Mouse (Mus musculus): Measurements from ENCODE around the gene Foxo1. TPM values are rescaled to one million over a fixed set of nuclear protein-coding genes. Genes with fewer than 3 reads are reported as not detected.

Foxo1 gene
- polyA plus RNA-seq, 1 experiment: not detected

DNA sequence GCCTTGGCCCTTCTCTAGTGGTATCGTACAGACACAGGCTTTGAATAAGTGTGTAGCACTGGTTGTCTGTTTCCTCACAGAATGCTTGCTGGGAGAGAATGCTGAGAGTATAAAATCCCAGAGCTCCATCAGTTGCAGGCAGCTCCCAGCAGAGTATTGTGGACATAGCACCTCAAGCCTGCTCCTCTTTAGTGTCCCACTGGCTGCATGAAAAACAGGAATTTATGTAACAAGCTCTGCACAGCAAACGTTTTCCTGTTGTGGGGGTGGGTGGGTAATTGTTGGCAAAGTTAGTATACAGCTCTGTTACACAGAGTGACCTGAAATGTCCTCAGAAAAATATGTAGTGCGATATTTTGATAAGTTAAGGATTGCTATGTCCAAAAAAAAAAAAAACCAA lies 74.1 kb downstream of the Foxo1 start:
- no peak overlapping the region for H3K27ac ChIP-seq (ENCODE audit: insufficient read depth, low read depth, low read length)
- WGBS: 37% methylated on average over 3 of the region's 3 CpGs
- no peak overlapping the region for H3K4me3 ChIP-seq (ENCODE audit: insufficient read depth, low read depth, low read length)
- peaks cover 13% of the 10 kb centered on the region; the same call in 1 of the 2 replicates for H3K4me1 ChIP-seq (ENCODE audit: control insufficient read depth, insufficient read depth, low read length)
- TF ChIP-seq CTCF (IDR thresholded peaks at IDR 0.05; ENCODE audit: insufficient read depth, low read depth, low read length): no peak
- TF ChIP-seq POLR2A (IDR thresholded peaks at IDR 0.05; ENCODE audit: insufficient read depth, low read depth, low read length): no peak

DNA sequence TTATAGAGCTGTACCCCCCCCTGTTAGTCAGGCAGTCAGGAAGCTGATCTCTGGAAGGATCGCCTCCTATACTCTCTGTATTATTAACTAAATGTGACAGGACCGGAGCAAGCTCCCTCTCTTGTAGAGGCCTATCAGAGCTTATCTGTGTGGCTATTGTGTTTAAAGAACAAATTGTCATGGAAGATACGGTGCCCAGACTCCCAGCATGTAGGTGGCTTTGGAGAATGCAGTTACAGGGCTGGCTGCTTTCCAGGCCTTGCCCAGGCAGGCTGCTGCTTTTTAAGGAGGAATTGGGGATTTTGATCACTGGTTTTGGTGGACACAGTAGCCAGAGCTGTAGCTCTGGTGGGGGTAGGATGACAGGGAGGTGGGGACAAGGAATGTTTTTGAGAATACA lies 74.7 kb downstream of the Foxo1 start:
- WGBS: 24% methylated on average over 3 of the region's 3 CpGs
- TF ChIP-seq POLR2A (IDR thresholded peaks at IDR 0.05; ENCODE audit: insufficient read depth, low read depth, low read length) (no peak), CTCF (IDR thresholded peaks at IDR 0.05; ENCODE audit: insufficient read depth, low read depth, low read length) (no peak)
- no peak overlapping the region for H3K4me3 ChIP-seq (ENCODE audit: insufficient read depth, low read depth, low read length)
- peaks cover 13% of the 10 kb centered on the region; the same call in 1 of the 2 replicates for H3K4me1 ChIP-seq (ENCODE audit: control insufficient read depth, insufficient read depth, low read length)
- no peak overlapping the region for H3K27ac ChIP-seq (ENCODE audit: insufficient read depth, low read depth, low read length)

DNA sequence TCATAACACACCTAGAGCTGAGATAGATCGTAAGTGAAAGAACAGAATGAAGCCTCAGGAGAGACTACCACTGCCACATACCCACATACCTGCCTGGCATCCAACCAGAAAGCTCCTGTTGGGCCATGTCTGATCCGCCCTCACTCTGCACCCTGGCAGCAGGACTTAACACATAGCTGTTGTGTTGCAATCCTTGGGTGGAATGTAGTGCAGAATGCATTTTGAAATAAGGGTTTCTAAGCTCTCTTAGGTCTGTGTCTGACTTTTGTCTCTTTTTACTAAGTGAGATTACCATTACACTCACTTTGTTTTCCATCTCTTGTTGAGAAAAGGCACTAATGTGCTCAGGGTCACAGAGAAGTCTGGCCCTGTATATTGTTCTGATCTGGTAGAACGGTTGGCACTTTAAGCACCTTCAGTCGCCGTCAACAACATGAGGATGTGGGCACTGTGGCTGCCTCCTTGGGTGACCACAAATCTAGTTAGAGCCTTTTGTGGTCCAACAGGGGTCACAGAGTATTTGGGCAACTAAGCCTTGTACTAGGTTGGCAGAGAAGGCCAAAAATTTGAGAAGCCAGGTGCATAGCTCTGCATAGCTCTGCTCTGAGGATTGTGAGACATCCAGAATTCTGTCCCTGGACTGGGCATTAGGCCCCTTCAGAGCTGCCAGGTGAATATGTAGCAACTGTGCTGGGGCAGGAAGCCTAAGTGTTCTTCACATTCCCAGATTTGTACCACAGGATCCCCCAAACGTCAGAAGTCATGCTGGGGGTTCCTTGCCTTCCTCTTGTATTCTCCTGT lies 75.3 kb downstream of the Foxo1 start:
- Histone ChIP-seq H3K4me3 (ENCODE audit: insufficient read depth, low read depth, low read length) (no peak overlapping the region), H3K4me1 (ENCODE audit: control insufficient read depth, insufficient read depth, low read length) (peaks cover 13% of the 10 kb centered on the region; the same call in 1 of the 2 replicates), H3K27ac (ENCODE audit: insufficient read depth, low read depth, low read length) (no peak overlapping the region)
- no peak for TF ChIP-seq POLR2A (IDR thresholded peaks at IDR 0.05; ENCODE audit: insufficient read depth, low read depth, low read length)
- TF ChIP-seq CTCF (IDR thresholded peaks at IDR 0.05; ENCODE audit: insufficient read depth, low read depth, low read length): no peak
- WGBS: 85% methylated on average over 6 of the region's 6 CpGs

DNA sequence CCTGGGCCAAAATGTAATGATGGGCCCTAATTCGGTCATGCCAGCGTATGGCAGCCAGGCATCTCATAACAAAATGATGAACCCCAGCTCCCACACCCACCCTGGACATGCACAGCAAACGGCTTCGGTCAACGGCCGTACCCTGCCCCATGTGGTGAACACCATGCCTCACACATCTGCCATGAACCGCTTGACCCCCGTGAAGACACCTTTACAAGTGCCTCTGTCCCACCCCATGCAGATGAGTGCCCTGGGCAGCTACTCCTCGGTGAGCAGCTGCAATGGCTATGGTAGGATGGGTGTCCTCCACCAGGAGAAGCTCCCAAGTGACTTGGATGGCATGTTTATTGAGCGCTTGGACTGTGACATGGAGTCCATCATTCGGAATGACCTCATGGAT lies 77.7 kb downstream of the Foxo1 start:
- Histone ChIP-seq H3K4me3 (ENCODE audit: insufficient read depth, low read depth, low read length) (no peak overlapping the region), H3K27ac (ENCODE audit: insufficient read depth, low read depth, low read length) (no peak overlapping the region), H3K4me1 (ENCODE audit: control insufficient read depth, insufficient read depth, low read length) (peaks cover 10% of the 10 kb centered on the region; the same call in 1 of the 2 replicates)
- TF ChIP-seq CTCF (IDR thresholded peaks at IDR 0.05; ENCODE audit: insufficient read depth, low read depth, low read length): no peak
- TF ChIP-seq POLR2A (IDR thresholded peaks at IDR 0.05; ENCODE audit: insufficient read depth, low read depth, low read length): no peak
- 98% methylated on average over 11 of the region's 11 CpGs for WGBS

DNA sequence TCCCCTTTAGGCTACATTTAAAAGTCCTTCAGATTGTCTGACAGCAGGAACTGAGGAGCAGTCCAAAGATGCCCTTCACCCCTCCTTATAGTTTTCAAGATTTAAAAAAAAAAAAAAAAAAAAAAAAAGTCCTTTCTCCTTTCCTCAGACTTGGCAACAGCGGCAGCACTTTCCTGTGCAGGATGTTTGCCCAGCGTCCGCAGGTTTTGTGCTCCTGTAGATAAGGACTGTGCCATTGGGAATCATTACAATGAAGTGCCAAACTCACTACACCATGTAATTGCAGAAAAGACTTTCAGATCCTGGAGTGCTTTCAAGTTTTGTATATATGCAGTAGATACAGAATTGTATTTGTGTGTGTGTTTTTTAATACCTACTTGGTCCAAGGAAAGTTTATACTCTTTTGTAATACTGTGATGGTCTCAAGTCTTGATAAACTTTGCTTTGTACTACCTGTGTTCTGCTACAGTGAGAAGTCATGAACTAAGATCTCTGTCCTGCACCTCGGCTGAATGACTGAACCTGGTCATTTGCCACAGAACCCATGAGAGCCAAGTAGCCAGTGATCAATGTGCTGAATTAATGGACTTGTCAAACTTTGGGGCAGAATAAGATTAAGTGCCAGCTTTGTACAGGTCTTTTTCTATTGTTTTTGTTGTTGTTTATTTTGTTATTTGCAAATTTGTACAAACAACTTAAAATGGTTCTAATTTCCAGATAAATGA lies 79.0 kb downstream of the Foxo1 start:
- WGBS: 82% methylated on average over 4 of the region's 4 CpGs
- TF ChIP-seq POLR2A (IDR thresholded peaks at IDR 0.05; ENCODE audit: insufficient read depth, low read depth, low read length) (no peak), CTCF (IDR thresholded peaks at IDR 0.05; ENCODE audit: insufficient read depth, low read depth, low read length) (no peak)
- Histone ChIP-seq H3K27ac (ENCODE audit: insufficient read depth, low read depth, low read length) (no peak overlapping the region), H3K4me1 (ENCODE audit: control insufficient read depth, insufficient read depth, low read length) (peaks cover 7% of the 10 kb centered on the region; the same call in 1 of the 2 replicates), H3K4me3 (ENCODE audit: insufficient read depth, low read depth, low read length) (no peak overlapping the region)

DNA sequence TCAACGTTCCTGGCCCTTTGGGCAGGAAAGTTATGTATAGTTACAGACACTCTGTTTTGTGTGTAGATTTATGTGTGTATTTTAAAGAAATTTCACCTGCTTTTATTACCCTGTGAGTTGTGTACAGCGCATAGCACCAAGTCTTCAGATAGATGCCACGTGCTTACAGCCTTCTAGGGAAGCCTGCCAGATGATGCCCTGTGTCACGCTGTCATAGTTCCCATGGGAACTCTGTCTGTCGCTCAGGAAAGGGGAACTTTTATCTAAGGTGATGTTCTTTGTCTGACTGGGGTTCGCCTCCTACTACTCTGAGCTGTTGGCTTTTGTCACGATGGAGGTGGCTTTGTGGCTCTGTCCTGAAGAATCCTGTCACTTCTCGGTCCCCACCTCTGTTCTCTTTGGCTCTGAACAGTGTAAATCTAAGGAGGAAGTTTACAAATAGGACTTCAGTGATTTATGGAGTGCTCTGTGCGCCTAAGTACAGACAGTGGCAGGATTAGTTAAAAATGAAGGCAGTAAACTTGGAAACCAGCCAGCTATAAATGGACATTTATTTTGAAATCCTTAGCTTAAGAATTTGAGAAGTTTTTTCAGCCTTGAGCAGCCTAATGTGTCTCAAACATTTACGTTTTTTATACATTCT lies 80.0 kb downstream of the Foxo1 start:
- H3K4me1 ChIP-seq (ENCODE audit: control insufficient read depth, insufficient read depth, low read length): peaks cover 2% of the 10 kb centered on the region; the same call in 1 of the 2 replicates
- 83% methylated on average over 10 of the region's 10 CpGs for WGBS
- TF ChIP-seq POLR2A (IDR thresholded peaks at IDR 0.05; ENCODE audit: insufficient read depth, low read depth, low read length) (no peak), CTCF (IDR thresholded peaks at IDR 0.05; ENCODE audit: insufficient read depth, low read depth, low read length) (no peak)
- no peak overlapping the region for H3K4me3 ChIP-seq (ENCODE audit: insufficient read depth, low read depth, low read length)
- H3K27ac ChIP-seq (ENCODE audit: insufficient read depth, low read depth, low read length): no peak overlapping the region

GRCm38 (mm10) chr3:52350636-52351035 lies 82.5 kb downstream of the Foxo1 start:
- no peaks in the 10 kb centered on the region for H3K4me1 ChIP-seq (ENCODE audit: control insufficient read depth, insufficient read depth, low read length)
- WGBS: 67% methylated on average over 8 of the region's 8 CpGs
- no peak for TF ChIP-seq CTCF (IDR thresholded peaks at IDR 0.05; ENCODE audit: insufficient read depth, low read depth, low read length)
- TF ChIP-seq POLR2A (IDR thresholded peaks at IDR 0.05; ENCODE audit: insufficient read depth, low read depth, low read length): no peak
- no peak overlapping the region for H3K4me3 ChIP-seq (ENCODE audit: insufficient read depth, low read depth, low read length)
- H3K27ac ChIP-seq (ENCODE audit: insufficient read depth, low read depth, low read length): no peak overlapping the region

DNA sequence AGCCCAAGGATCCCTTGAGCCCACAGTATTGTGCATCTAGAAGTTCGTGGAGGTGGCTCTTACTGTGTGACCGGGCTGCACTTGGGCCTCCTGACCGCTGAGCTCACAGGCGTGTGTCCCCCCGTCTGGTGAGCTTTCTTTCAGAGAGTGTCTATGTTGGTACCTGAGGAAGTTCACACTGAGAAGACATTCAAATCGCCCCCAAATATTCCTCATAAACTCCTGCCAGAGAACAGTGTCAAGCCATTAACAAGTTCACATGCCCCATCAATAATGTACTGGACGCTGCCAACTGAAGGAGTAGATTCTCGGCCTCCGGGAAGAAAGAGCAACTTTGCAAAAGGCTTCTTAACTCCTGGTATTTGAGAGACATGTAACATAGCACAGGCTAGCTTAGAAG lies 83.8 kb downstream of the Foxo1 start:
- 84% methylated on average over 9 of the region's 9 CpGs for WGBS
- no peaks in the 10 kb centered on the region for H3K4me1 ChIP-seq (ENCODE audit: control insufficient read depth, insufficient read depth, low read length)
- no peak for TF ChIP-seq CTCF (IDR thresholded peaks at IDR 0.05; ENCODE audit: insufficient read depth, low read depth, low read length)
- TF ChIP-seq POLR2A (IDR thresholded peaks at IDR 0.05; ENCODE audit: insufficient read depth, low read depth, low read length): no peak
- no peak overlapping the region for H3K27ac ChIP-seq (ENCODE audit: insufficient read depth, low read depth, low read length)
- no peak overlapping the region for H3K4me3 ChIP-seq (ENCODE audit: insufficient read depth, low read depth, low read length)

DNA sequence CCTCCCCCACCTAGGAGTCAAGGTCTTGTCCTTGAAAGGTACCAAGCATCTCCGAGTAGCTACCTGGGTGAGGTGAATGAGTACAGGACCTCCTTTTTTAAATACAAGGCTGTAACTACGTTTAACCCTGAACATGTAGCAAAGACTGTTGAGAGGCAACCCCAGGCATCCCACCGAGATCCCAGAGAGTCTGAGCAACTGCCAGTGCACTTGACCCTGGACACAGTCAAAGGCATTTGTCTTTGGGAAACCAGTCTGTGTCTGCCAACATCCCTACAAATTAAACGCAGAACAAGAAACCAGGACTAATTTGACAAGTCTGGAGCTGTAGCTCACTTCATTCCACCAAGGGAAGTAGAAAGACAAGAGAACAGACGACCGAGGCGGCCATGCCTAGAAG lies 86.1 kb downstream of the Foxo1 start:
- no peak overlapping the region for H3K4me3 ChIP-seq (ENCODE audit: insufficient read depth, low read depth, low read length)
- no peak for TF ChIP-seq CTCF (IDR thresholded peaks at IDR 0.05; ENCODE audit: insufficient read depth, low read depth, low read length)
- no peak for TF ChIP-seq POLR2A (IDR thresholded peaks at IDR 0.05; ENCODE audit: insufficient read depth, low read depth, low read length)
- WGBS: 71% methylated on average over 7 of the region's 7 CpGs
- no peaks in the 10 kb centered on the region for H3K4me1 ChIP-seq (ENCODE audit: control insufficient read depth, insufficient read depth, low read length)
- H3K27ac ChIP-seq (ENCODE audit: insufficient read depth, low read depth, low read length): no peak overlapping the region

All from olfactory bulb, adult 2 months (tissue).